Comparison of ENCODE assay signal across 35 mouse cellular contexts in genomic region chr11:86519751-86520150, GRCm38 (mm10).
"Had no signal": no experiment of that assay in that cellular context is flagged by ENCODE, and none has a peak within 500 bp of the region (broad histone marks: within the 10 kb centered on the region; RNA-seq: fewer than 3 reads in every experiment).

No protein-coding gene starts in this region.

- H3K27me3 ChIP-seq: heart, embryonic 12.5 days; heart, embryonic 13.5 days; heart, embryonic 15.5 days; hindbrain, embryonic 12.5 days; hindbrain, embryonic 13.5 days; hindbrain, embryonic 15.5 days; intestine, embryonic 15.5 days; kidney, embryonic 15.5 days had no signal

- ATAC-seq: hindbrain, embryonic 16.5 days; hindbrain, postnatal 0 days; inflammation-experienced regulatory T-cells, adult 6 months; intestine, embryonic 15.5 days; intestine, embryonic 16.5 days; intestine, postnatal 0 days had no signal

- H3K27ac ChIP-seq: heart, embryonic 10.5 days; heart, embryonic 13.5 days; heart, embryonic 15.5 days; hindbrain, embryonic 10.5 days; hindbrain, embryonic 12.5 days; hindbrain, embryonic 13.5 days; hindbrain, embryonic 14.5 days; hindbrain, embryonic 15.5 days; hindbrain, postnatal 0 days; intestine, embryonic 15.5 days; kidney, embryonic 15.5 days; kidney, postnatal 0 days; layer of hippocampus, adult 2 months; left cerebral cortex, adult 2 months had no signal

- H3K4me2 ChIP-seq: heart, embryonic 11.5 days; heart, embryonic 12.5 days; heart, embryonic 13.5 days; heart, embryonic 15.5 days; hindbrain, embryonic 12.5 days; hindbrain, embryonic 13.5 days; hindbrain, embryonic 14.5 days; hindbrain, embryonic 15.5 days; intestine, embryonic 15.5 days; kidney, embryonic 15.5 days had no signal

- DNase-seq: heart, postnatal 10 days; heart, postnatal 14 days; heart, postnatal 36 days; heart, postnatal 4 days; kidney, adult 11 months; kidney, adult 18-20 months; kidney, adult 2 months; kidney, adult 8-10 months; kidney, postnatal 10 days; kidney, postnatal 14 days; kidney, postnatal 25 days; kidney, postnatal 36 days; kidney, postnatal 4 days; layer of hippocampus, adult 9-11 months; layer of hippocampus, postnatal 36 days had no signal

- H3K4me3 ChIP-seq: heart, embryonic 10.5 days; heart, embryonic 12.5 days; heart, embryonic 13.5 days; heart, embryonic 15.5 days; hindbrain, embryonic 10.5 days; hindbrain, embryonic 12.5 days; hindbrain, embryonic 13.5 days; hindbrain, embryonic 15.5 days; intestine, embryonic 15.5 days; kidney, embryonic 15.5 days; layer of hippocampus, adult 2 months; left cerebral cortex, adult 2 months had no signal

- H3K9ac ChIP-seq: heart, embryonic 12.5 days; heart, embryonic 13.5 days; heart, embryonic 15.5 days; hindbrain, embryonic 12.5 days; hindbrain, embryonic 13.5 days; hindbrain, embryonic 14.5 days; hindbrain, embryonic 15.5 days; intestine, embryonic 15.5 days; kidney, embryonic 15.5 days had no signal

- H3K4me1 ChIP-seq: heart, embryonic 10.5 days; heart, embryonic 12.5 days; heart, embryonic 13.5 days; heart, embryonic 15.5 days; hindbrain, embryonic 10.5 days; hindbrain, embryonic 12.5 days; hindbrain, embryonic 13.5 days; hindbrain, embryonic 15.5 days; intestine, embryonic 15.5 days; kidney, embryonic 15.5 days had no signal

- H3K9me3 ChIP-seq: heart, embryonic 10.5 days; heart, embryonic 15.5 days; hindbrain, embryonic 10.5 days; hindbrain, embryonic 12.5 days; hindbrain, embryonic 13.5 days; hindbrain, embryonic 15.5 days; intestine, embryonic 15.5 days; kidney, embryonic 15.5 days had no signal
